Mouse (Mus musculus) bone marrow macrophage, adult 2 months (primary cell): ENCODE measurements around the gene Tpd52l1. TPM values are rescaled to one million over a fixed set of nuclear protein-coding genes. Genes with fewer than 3 reads are reported as not detected.

Source experiments
- H3K27ac ChIP-seq: 2 replicates; pipeline ENCODE4 v1.5.1; 2012; ENCODE audit warnings: low read depth, low read length; ENCODE audit not compliant: insufficient read depth
- H3K4me1 ChIP-seq: 2 replicates; pipeline ENCODE4 v1.6.1; 2012; ENCODE audit warnings: low read length; ENCODE audit not compliant: control insufficient read depth, insufficient read depth
- H3K4me3 ChIP-seq: 2 replicates; pipeline ENCODE4 v1.5.1; 2012; ENCODE audit warnings: mild to moderate bottlenecking, low read length, moderate library complexity; ENCODE audit not compliant: insufficient read depth
- CTCF ChIP-seq: IDR thresholded peaks from 2 replicates; pipeline ENCODE4 v1.5.1; 2012; ENCODE audit warnings: low read depth, mild to moderate bottlenecking, low read length, moderate library complexity
- POLR2A ChIP-seq: IDR thresholded peaks from 2 replicates; pipeline ENCODE4 v1.6.1; 2012; ENCODE audit warnings: mild to moderate bottlenecking, low read depth, low read length, borderline replicate concordance
- polyA plus RNA-seq: library from polyadenylated mRNA; stranded (reverse); fragments of >200 nt; gene quantifications from 2 replicates; pipeline ENCODE4 v1.2.4, GENCODE M21; 2012; ENCODE audit not compliant: missing spikeins, insufficient read depth, insufficient read length

The Tpd52l1 gene
- polyA plus RNA-seq, 1 experiment: not detected

DNA sequence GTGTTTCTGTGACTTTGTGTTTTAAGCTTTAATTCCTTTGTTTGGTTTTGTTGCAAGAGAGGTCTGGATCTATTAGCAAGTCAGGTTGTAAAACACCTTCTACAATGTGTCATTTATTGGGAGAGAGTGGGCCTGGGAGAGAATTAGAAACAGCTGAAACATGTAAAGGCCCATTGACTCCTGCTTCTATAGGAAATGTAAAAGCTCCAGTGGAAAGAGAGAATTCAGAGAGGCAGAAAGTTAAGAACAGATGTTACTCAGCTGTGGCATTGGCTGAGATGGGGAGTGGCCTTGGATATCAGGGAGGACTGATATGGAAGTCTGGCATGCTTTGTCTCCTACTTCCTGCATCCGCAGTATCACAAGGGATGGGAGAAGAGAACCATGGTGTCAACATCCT, 145.5 kb downstream of the Tpd52l1 start:
- no peaks in the 10 kb centered on the region for H3K4me1 ChIP-seq
- H3K27ac ChIP-seq: no peak overlapping the region
- H3K4me3 ChIP-seq: no peak overlapping the region
- TF ChIP-seq POLR2A: no peak
- no peak for TF ChIP-seq CTCF

DNA sequence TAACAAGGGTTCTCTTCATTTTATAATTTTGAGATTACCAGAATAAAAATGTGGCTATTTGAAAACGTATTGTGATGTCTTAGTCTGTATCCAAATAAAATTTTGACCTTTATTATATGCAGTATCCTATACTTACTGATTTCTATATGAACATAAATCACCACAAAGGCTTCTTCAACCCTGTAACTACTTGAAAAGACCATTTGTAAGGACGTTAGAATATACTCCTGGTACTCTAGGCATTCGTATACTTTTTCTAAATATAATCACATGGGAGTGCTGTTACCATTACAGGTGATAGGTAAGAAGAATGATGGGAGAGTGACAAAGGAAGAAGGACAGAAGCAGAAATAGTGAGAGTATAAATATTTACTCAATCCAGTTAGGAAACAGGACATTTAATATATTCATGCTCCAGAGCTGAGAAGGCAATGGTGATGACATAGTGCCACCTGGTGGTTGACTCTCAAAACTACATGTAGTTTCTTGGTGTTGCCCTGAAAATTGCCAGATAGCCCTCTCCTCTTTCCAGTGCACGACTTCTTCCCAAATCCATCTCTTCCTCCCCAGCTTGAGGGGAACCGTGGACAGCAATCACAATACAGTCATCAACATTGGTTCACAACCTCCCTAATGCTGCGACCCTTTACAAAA, 146.7 kb downstream of the Tpd52l1 start:
- TF ChIP-seq POLR2A (no peak), CTCF (no peak)
- Histone ChIP-seq H3K4me1 (no peaks in the 10 kb centered on the region), H3K4me3 (no peak overlapping the region), H3K27ac (no peak overlapping the region)

DNA sequence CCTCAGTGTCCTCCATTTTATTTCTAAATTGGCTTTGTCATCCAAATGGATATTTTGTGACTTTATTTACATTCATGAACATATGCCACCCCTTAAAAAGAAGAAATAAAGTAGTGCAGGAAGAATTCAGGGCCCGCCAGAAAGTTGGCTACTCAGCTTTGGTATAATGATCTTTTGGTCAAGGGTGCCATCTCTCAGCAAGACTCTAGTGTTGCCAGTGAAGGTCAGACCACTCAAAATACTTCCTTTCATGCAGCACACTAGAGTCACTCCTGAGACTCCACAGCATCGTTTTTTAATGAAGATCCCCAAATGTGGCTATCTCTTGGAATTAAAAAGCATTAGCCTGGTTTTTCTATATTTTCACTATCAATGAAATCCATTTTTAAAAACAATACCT, 147.5 kb downstream of the Tpd52l1 start:
- no peak overlapping the region for H3K27ac ChIP-seq
- H3K4me1 ChIP-seq: no peaks in the 10 kb centered on the region
- TF ChIP-seq CTCF (no peak), POLR2A (no peak)
- no peak overlapping the region for H3K4me3 ChIP-seq

DNA sequence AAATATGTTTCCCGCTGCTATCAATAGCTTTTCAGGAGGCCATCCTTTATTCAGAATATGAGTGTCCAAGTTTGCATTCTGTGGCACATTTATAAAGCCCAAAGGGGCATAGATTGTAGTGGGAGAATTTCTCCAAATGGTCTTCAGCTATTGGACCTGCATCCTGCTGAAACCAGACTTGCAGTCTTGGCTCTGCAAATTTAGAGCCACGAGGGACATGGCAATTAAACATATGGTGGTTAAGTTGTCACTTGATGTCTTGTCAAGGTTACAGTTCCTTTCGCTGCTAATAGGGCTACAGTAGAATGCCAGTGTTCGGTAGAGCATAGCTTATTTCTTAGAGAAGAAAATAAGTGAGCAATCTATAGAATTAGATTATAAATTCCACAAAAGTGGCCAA, 148.7 kb downstream of the Tpd52l1 start:
- TF ChIP-seq CTCF: no peak
- TF ChIP-seq POLR2A: no peak
- H3K27ac ChIP-seq: no peak overlapping the region
- H3K4me1 ChIP-seq: no peaks in the 10 kb centered on the region
- H3K4me3 ChIP-seq: no peak overlapping the region

DNA sequence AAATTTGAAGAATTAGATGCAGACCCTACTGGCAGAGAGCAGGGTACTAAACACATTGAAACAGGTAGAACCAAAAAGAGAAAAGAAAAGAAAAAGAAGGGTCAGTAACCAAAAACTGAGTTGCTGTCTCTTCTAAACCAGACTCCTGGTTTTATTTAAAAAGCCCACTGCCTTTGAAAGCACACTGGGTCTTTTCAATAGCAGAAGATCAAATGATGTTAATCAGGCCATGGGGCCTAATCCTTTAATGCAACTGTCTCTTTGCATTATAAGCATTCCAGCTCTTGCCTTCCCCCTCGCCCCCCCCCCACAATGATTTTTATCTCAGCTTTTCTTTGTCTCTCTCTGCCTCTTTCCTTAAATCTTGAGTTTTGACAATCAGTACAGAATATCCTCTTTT, 149.3 kb downstream of the Tpd52l1 start:
- Histone ChIP-seq H3K4me3 (no peak overlapping the region), H3K27ac (no peak overlapping the region), H3K4me1 (no peaks in the 10 kb centered on the region)
- no peak for TF ChIP-seq CTCF
- TF ChIP-seq POLR2A: no peak

- H3K4me1 ChIP-seq: no peaks in the 10 kb centered on the region
- no peak overlapping the region for H3K27ac ChIP-seq
- TF ChIP-seq POLR2A (no peak), CTCF (no peak)
- no peak overlapping the region for H3K4me3 ChIP-seq
These were observed 150.1 kb downstream of the Tpd52l1 start for GRCm38 (mm10) chr10:31295705-31296104.

DNA sequence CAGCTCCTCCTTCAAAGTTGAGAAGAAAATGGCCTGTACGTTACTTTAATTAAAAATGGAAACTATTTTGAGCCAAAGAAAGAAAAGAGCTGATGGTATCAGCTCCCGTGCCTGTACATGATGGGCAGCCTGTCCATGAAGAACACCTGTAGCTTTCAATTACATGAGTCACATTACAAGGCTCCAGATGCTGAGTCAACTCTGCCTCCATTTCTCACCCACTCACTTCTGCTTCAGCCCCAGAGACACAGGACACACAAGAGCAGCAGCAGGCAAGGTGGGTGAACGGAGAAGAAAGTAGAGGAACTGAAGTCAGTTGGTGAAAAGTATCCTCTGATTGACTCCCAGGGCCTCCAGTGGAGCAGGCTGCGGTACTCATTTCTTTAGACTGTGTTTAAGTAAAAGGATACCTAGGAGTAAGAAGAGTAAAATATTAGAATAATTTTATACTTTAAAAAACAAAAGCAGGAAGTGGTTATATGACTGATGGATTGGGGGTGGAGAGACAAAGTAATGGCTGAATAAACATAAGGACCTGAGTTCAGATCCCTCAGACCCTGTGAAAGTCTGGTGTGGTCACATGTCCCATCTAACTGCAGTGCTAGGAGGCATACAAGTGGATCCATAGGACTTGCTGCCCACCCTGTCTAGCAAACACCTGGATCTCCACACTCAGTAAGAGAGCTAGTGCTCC, 156.9 kb downstream of the Tpd52l1 start:
- H3K4me3 ChIP-seq: no peak overlapping the region
- H3K27ac ChIP-seq: no peak overlapping the region
- TF ChIP-seq POLR2A (no peak), CTCF (no peak)
- no peaks in the 10 kb centered on the region for H3K4me1 ChIP-seq

DNA sequence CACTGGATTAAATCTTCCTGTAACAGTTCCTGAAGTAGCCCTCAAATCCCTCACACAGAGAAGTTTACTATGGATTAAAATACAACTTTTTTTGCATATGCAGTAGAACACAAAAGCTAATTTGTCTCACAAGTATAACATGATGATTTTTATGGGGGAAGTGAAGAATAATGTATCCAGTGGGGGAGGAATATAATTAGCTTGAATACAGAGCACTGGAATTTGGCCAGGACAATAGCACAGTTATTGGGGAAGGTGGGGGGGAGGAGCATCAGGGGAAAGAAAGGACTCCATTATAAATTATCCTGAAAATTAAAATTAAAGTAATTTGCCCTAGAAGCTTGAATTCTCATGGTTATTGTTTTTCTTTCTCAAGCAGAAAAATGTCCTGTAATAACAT, 158.0 kb downstream of the Tpd52l1 start:
- H3K4me1 ChIP-seq: no peaks in the 10 kb centered on the region
- no peak for TF ChIP-seq CTCF

More for the DNA sequence above, 158.0 kb downstream of the Tpd52l1 start:
- Histone ChIP-seq H3K4me3 (no peak overlapping the region), H3K27ac (no peak overlapping the region)

Other genes with a start within 250 kb of the Tpd52l1 start
- gene Hddc2, start 132.6 kb downstream of the Tpd52l1 start, polyA plus RNA-seq: 8.9 and 11.1 TPM in 2 replicates
- gene Rnf217, start 163.2 kb upstream of the Tpd52l1 start, polyA plus RNA-seq: 2.9 and 3.1 TPM in 2 replicates